Mouse (Mus musculus): ENCODE results near the gene Dzip1. TPM values are rescaled to one million over a fixed set of nuclear protein-coding genes. Genes with fewer than 3 reads are reported as not detected.

Dzip1 gene
- polyA plus RNA-seq, 1 experiment from 2014 or later: 20.7 TPM

DNA sequence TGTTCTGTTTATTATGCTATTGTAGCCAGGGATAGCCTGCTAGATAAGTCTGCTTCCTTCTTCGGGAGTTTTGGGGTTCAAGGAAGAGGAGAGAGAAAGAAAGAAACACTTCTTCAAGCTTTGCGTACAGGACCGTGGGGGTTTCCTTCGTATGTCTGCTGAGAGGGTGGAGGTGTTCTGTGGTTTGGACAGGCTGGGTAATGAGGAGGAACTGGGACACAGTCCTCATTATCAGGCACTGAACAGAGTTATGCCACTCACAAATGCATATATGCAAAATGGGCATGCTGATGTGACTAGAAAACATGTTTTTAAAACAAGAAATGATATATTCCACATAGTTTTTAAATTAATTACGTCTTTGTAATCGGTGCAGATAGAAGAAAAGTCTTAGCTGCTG is 68.7 kb downstream of the Dzip1 start:
- Histone ChIP-seq H3K27me3 (ENCODE audit: low read depth, poor library complexity, severe bottlenecking) (peaks cover 45% of the 10 kb centered on the region), H3K4me3 (no peak overlapping the region), H3K9me3 (replicated peaks) (no peaks in the 10 kb centered on the region), H3K4me1 (peaks cover 53% of the 10 kb centered on the region), H3K36me3 (no peaks in the 10 kb centered on the region), H3K27ac (no peak overlapping the region)
- no peak for DNase-seq (ENCODE audit: low spot score)
- WGBS: 90% methylated on average over 6 of the region's 6 CpGs

DNA sequence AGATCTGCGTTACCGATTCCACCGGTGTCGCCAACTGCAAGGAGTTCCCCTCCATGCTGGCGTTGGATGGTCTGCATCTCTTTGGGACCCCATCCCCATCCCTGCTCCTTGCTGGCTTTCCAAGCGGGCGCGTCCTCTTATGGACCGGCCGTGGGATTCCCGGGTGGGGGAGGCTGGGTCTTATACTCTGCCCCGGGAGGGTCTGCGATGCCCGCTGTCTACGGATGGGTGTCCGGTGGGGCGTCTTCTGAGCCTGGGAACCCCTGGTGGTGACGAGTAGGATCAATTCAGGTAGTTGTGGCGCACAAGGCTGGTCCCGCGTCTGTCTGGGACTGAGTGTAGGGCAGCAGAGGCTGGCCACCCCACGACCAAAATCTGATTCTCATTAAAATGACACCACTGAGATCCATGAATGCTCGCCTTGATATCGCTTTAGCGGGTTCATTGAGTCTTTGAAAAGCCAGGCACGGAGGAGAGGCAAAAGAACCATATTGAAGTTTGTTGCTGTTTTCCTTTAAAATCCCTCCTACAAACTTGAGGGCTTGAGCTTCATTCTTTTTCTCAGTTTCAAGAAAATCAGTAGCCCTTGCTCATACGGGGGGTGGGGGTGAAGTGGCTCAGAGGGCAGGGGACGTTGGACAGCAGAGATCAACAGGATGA is 70.0 kb downstream of the Dzip1 start:
- no peaks in the 10 kb centered on the region for H3K36me3 ChIP-seq
- under 1% methylated on average over 28 of the region's 28 CpGs for WGBS
- H3K9me3 ChIP-seq (replicated peaks): no peaks in the 10 kb centered on the region
- H3K4me3 ChIP-seq: peak overlapping the region; percentile 65
- peaks cover 45% of the 10 kb centered on the region for H3K27me3 ChIP-seq (ENCODE audit: low read depth, poor library complexity, severe bottlenecking)
- DNase-seq (ENCODE audit: low spot score): no peak
- peaks cover 53% of the 10 kb centered on the region for H3K4me1 ChIP-seq
- peak overlapping the region; percentile 69 for H3K27ac ChIP-seq

DNA sequence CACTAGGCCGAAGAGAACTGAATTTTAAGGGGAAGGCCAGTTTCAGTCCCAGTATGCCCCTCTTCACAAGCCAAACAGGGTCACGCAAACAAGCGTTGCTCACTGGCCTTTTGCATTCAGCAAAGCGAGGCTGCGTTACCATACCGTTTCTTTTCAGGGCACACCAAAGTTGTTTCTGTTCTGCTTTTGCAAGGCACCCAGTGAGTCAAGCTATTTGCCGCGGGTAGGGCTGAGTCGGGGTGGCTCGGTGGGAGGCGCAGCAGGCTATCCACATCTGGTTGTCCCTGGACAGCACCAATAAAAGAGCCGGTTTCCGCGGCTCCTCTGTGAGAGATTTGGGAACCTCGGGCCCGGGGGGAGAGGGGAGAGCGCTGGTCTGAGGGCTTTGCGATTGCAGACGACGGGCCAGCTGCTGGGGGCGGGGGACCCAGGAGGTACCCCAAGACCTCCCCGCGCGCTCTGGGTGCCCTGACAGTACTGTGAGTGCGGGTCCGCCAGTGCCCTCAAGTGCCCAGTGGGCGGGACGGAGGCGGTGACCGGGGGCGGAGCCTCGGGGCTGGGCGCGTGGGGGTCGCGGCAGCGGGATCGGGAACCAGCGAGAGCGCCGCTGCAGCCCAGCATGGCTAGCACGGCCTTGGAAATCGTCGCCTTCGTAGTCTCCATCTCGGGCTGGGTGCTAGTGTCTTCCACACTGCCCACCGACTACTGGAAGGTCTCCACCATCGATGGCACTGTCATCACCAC is 70.7 kb downstream of the Dzip1 start:
- H3K4me3 ChIP-seq: peak overlapping the region; percentile 65
- H3K4me1 ChIP-seq: peaks cover 53% of the 10 kb centered on the region
- peak; percentile 83 for DNase-seq (ENCODE audit: low spot score)
- H3K27ac ChIP-seq: peak overlapping the region; percentile 69
- H3K9me3 ChIP-seq (replicated peaks): no peaks in the 10 kb centered on the region
- WGBS: under 1% methylated on average over 46 of the region's 48 CpGs
- H3K27me3 ChIP-seq (ENCODE audit: low read depth, poor library complexity, severe bottlenecking): peaks cover 45% of the 10 kb centered on the region
- H3K36me3 ChIP-seq: no peaks in the 10 kb centered on the region

DNA sequence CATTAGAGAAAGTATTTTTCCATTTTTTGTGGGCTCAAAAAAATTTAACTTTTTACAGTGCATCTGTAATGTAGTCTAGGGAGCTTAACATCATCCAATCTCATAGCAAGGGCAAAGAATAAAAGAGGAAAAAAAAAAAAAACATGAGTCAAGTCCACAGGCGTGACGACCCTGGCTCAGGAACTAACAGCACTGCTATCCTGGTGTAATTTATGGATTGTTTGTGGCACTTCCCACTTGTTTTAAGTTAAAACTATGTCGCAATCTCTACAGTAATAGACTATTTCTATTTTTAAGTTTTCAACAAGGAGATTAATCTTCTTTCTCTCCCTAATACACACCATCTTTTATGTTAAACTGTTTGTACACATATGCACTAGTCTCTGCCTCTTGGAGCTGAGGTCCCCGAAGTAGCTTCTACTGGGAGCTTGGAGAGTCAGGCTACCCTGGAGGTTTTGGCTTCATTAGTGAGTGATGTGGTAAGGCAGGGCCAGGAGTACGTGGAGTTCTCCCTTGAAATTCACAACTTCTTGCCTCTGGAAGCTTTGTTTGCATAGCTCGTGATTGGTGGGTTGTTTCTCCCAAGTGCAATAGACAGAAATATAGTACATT is 73.7 kb downstream of the Dzip1 start:
- Histone ChIP-seq H3K36me3 (no peaks in the 10 kb centered on the region), H3K27ac (no peak overlapping the region), H3K4me3 (no peak overlapping the region), H3K9me3 (replicated peaks) (no peaks in the 10 kb centered on the region), H3K27me3 (ENCODE audit: low read depth, poor library complexity, severe bottlenecking) (peaks cover 33% of the 10 kb centered on the region), H3K4me1 (peaks cover 32% of the 10 kb centered on the region)
- WGBS: 41% methylated on average over 6 of the region's 6 CpGs
- no peak for DNase-seq (ENCODE audit: low spot score)

DNA sequence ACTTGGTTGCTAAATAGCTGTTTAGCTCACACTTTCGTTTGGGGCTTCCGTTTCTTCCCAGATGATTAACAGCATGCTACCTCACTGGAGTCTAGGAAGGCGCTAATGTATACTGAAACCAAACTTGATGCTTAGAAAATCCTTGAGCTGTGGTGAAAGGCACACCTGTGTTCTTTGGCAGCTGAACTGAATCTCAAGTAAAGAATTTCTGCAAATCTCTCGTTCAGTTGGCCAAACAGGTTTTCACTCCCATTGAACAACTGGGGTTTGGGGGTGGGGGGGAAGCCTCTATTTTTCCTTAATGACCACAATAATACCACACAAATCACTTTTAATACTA is 74.6 kb downstream of the Dzip1 start:
- Histone ChIP-seq H3K4me1 (peaks cover 32% of the 10 kb centered on the region), H3K36me3 (no peaks in the 10 kb centered on the region), H3K4me3 (no peak overlapping the region), H3K9me3 (replicated peaks) (no peaks in the 10 kb centered on the region), H3K27ac (no peak overlapping the region), H3K27me3 (ENCODE audit: low read depth, poor library complexity, severe bottlenecking) (peaks cover 27% of the 10 kb centered on the region)
- WGBS: 52% methylated on average over 4 of the region's 4 CpGs
- no peak for DNase-seq (ENCODE audit: low spot score)

DNA sequence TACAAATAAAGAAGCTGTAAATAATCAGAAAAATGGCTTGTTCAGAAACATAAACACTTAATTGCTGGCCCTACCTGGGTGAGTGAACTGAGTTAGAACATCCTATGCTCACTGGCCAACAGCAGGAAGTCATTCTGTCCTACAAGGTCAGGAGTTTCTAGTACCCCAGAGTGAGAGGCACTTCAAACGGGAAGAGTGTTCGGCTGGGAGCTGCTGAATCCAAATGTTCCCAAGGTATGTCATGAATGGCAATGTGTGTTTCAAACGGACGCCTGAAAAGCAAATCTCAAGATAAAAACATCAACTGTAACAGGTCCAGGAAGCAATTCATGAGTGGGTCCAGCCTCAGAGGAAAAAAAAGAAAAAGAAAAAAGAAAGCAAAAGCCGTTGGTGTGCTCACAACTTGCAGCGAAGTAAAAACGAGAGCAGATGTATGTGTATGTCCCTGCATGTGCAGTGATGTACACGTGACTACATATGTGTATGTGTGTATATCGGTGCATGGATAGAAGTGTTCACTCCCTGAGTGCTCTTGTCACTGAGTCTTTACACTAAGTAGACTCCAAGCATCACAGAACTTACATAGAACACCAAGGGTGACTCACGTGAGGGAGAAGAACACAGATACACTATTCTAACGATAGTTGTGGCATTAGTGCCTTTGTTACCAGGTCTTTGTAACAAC is 75.1 kb downstream of the Dzip1 start:
- WGBS: 81% methylated on average over 11 of the region's 11 CpGs
- H3K27me3 ChIP-seq (ENCODE audit: low read depth, poor library complexity, severe bottlenecking): peaks cover 22% of the 10 kb centered on the region
- no peaks in the 10 kb centered on the region for H3K9me3 ChIP-seq (replicated peaks)
- no peak for DNase-seq (ENCODE audit: low spot score)
- no peaks in the 10 kb centered on the region for H3K36me3 ChIP-seq
- peaks cover 28% of the 10 kb centered on the region for H3K4me1 ChIP-seq
- H3K27ac ChIP-seq: no peak overlapping the region
- H3K4me3 ChIP-seq: no peak overlapping the region

DNA sequence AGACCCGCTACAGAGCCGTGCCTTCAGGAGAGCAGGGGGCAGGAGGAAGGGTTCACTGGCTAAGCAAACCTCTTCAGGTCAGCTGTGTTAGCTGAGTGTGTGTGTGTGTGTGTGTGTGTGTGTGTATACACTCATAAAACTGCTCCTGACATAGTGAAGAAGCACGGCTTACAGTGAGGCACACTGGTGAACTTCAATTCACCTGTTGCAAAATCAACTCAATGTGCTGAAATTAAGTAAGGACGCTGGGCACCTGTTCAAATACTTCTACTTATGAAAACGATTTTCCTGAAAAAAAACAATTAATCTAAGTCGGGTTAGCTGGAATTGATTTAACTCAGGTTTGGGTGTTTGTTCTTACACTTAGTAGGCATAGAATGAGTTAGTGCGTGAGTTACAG is 77.1 kb downstream of the Dzip1 start:
- no peaks in the 10 kb centered on the region for H3K36me3 ChIP-seq
- 86% methylated on average over 7 of the region's 7 CpGs for WGBS
- H3K27me3 ChIP-seq (ENCODE audit: low read depth, poor library complexity, severe bottlenecking): peaks cover 9% of the 10 kb centered on the region; the same call in 1 of the 2 replicates
- H3K4me3 ChIP-seq: no peak overlapping the region
- H3K4me1 ChIP-seq: peaks cover 8% of the 10 kb centered on the region
- no peak overlapping the region for H3K27ac ChIP-seq
- no peak for DNase-seq (ENCODE audit: low spot score)
- no peaks in the 10 kb centered on the region for H3K9me3 ChIP-seq (replicated peaks)

DNA sequence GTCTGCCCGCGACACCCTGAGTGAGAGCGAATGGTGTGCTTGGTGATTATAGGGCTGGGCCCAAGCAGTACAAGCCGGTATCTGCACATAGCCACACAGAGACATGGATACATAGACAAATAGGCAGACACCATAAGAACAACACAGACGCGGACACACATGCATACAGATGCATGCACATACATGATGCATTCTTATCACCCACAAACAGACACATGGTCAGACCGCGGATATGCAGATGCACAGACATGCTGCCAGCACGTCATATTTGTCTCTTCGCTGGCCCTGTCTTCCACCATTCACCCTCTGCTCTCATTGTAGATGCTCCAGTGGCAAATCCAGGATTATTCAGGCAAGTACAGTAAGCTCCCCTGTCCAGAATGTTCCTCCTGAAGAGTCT is 78.4 kb downstream of the Dzip1 start:
- Histone ChIP-seq H3K36me3 (no peaks in the 10 kb centered on the region), H3K9me3 (replicated peaks) (no peaks in the 10 kb centered on the region), H3K27ac (no peak overlapping the region), H3K4me1 (no peaks in the 10 kb centered on the region), H3K4me3 (no peak overlapping the region), H3K27me3 (ENCODE audit: low read depth, poor library complexity, severe bottlenecking) (no peaks in the 10 kb centered on the region)
- DNase-seq (ENCODE audit: low spot score): no peak
- WGBS: 92% methylated on average over 10 of the region's 10 CpGs

DNA sequence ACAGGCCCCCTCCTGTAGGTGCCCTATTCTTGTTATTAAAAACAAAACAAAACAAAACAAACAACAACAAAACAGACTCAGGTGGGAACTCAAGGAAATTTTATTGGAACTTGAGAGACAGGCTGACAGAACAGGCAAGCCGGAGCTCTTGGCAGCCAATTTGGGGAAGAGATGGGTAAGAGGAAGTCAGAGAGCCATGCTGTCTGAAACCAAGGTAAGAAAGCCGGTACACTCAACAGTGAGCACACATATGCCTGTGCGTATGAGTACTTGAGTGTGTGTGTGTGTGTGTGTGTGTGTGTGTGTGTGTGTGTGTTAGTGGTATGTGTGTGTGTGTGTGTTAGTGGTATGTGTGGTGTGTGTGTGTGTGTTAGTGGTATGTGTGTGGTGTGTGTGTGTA is 82.9 kb downstream of the Dzip1 start:
- WGBS: 89% methylated on average over 3 of the region's 3 CpGs

DNA sequence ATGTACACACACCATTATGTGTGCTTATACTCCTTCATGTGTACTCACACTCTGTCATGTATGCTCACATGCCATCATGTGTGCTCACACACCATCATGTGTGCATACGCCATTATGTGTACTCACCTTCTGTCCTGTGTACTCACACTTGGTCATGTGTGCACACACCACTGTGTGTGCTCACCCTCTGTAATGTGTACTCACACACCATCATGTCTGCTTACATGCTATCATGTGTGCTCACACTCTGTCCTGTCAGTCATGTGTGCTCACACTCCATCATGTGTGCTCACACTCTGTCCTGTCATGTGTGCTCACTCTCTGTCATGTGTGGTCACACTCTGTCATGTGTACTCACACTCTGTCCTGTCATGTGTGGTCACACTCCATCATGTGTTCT is 85.2 kb downstream of the Dzip1 start:
- H3K27ac ChIP-seq: no peak overlapping the region
- WGBS: 97% methylated on average over 1 of the region's 1 CpGs
- H3K4me1 ChIP-seq: 0 out of 2 replicates have a peak, but pooled peaks cover 2% of the 10 kb centered on the region
- no peak overlapping the region for H3K4me3 ChIP-seq
- no peak for DNase-seq (ENCODE audit: low spot score)
- no peaks in the 10 kb centered on the region for H3K27me3 ChIP-seq (ENCODE audit: low read depth, poor library complexity, severe bottlenecking)
- no peaks in the 10 kb centered on the region for H3K36me3 ChIP-seq
- H3K9me3 ChIP-seq (replicated peaks): no peaks in the 10 kb centered on the region

More for the DNA sequence above, 82.9 kb downstream of the Dzip1 start:
- H3K4me3 ChIP-seq: no peak overlapping the region
- H3K27me3 ChIP-seq (ENCODE audit: low read depth, poor library complexity, severe bottlenecking): no peaks in the 10 kb centered on the region
- H3K4me1 ChIP-seq: 0 out of 2 replicates have a peak, but pooled peaks cover 2% of the 10 kb centered on the region
- no peak overlapping the region for H3K27ac ChIP-seq
- no peaks in the 10 kb centered on the region for H3K9me3 ChIP-seq (replicated peaks)
- H3K36me3 ChIP-seq: no peaks in the 10 kb centered on the region
- no peak for DNase-seq (ENCODE audit: low spot score)

DNA sequence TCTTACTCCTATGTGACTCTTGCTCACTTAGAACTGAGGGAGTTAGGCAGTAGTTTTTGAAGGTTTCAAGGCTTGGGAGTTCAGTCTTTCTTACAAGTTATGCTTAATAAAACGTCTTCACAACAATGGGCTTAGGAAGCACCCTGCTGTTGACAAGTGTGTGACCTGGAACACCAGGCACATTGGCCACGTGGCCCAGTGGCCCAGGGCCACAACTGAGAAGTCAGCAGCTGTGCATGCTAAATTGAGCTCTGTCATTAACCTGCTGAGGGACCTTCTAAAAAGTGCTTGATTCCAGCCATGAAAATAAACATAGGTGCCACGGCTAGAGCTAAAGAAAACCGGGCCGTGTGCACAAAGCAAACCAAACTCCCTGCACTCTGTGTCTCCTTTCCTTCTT is 85.8 kb downstream of the Dzip1 start:
- Histone ChIP-seq H3K27me3 (ENCODE audit: low read depth, poor library complexity, severe bottlenecking) (no peaks in the 10 kb centered on the region), H3K27ac (no peak overlapping the region), H3K4me3 (no peak overlapping the region), H3K9me3 (replicated peaks) (no peaks in the 10 kb centered on the region), H3K4me1 (peaks cover 5% of the 10 kb centered on the region; the same call in 1 of the 2 replicates), H3K36me3 (no peaks in the 10 kb centered on the region)
- WGBS: 69% methylated on average over 5 of the region's 5 CpGs
- DNase-seq (ENCODE audit: low spot score): no peak

DNA sequence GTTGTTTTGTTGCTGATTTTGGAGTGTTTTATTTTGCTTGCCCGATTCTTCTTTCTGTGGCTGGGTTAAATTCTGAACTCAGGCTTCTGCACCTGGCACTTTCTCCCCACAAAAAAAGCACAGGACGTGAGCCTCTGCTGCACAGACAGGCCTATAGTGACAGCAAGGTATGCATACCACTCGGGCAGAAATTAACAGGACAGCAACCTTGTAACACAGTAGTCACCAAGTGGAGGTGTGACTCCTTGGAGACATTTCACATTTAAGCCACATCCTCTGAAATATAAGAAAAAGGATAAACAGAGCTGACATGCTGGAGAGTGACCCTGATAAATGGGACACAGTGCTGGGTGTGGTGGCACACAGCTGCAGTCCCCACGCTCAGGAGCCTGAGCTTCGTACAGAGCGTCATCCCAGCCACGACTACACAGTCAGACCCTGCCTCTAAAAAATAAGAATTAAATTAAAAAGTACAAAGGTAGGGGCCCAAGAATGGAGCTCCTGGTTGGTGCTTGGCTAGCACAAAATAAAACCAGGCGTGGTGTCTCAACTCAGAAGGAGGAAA is 86.6 kb downstream of the Dzip1 start:
- WGBS: 77% methylated on average over 8 of the region's 8 CpGs
- H3K9me3 ChIP-seq (replicated peaks): no peaks in the 10 kb centered on the region
- H3K36me3 ChIP-seq: no peaks in the 10 kb centered on the region
- no peaks in the 10 kb centered on the region for H3K27me3 ChIP-seq (ENCODE audit: low read depth, poor library complexity, severe bottlenecking)
- no peak for DNase-seq (ENCODE audit: low spot score)
- no peak overlapping the region for H3K4me3 ChIP-seq
- no peak overlapping the region for H3K27ac ChIP-seq
- peaks cover 9% of the 10 kb centered on the region; the same call in 1 of the 2 replicates for H3K4me1 ChIP-seq

Data from limb, embryonic 10.5 days (tissue).